Mouse (Mus musculus) embryonic stem cell, embryonic (primary cell): ENCODE results near the gene Irak1bp1.

Source experiments
- CTCF ChIA-PET, 4 experiments: fragments of 300-600 bp in 2 of 4; fragments of 350-600 bp in 2 of 4; sonication (Branson Sonifier 250); formaldehyde crosslinking; loops; one replicate each; lab custom pipeline; 2022; ENCODE audit warnings: inconsistent platforms in 2 of 4; lab: Charles Lee
- POLR2A ChIA-PET, 4 experiments: fragments of 300-600 bp in 2 of 4; fragments of 350-600 bp in 2 of 4; sonication (Branson Sonifier 250); formaldehyde crosslinking; loops; one replicate each; lab custom pipeline; 2022; ENCODE audit warnings: antibody characterized with exemption in 4 of 4, inconsistent platforms in 1 of 4; lab: Charles Lee

Gene Irak1bp1

DNA sequence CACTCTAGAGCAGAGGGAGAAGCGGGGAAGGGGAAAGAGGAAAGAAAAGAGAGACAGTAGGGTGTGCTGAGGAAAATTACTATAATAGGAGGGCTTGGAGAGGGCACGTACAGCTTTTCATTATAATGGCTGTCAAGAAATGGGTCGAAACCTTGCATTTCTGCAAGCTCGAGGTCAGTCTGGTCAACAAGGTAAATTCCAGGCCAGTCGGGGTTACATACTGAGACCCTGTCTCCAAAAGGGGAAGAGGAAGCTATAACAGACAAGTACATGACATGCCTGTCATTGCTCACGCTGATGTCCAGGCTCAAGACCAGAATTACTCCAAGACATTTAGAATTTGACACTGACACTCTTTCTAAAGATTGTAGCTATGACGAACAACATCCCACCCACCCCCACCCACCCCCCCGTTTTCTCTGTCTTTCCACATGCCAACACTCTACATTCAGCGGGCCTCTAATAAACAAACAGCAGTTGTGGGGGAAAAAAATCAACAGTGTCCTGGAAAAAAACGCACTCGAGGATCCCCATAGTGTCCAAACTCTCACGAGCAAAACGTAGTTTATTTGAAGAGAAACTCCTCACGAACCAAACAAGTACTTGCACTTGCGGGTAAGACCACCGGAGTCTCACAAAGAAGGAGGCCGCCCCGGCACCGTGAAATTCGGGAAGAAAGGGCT lies at the start of gene Irak1bp1:
Irak1bp1 (plus strand) TSS at position 534 of the 683 bp plus-strand sequence.
- ChIA-PET POLR2A (interaction anchor here in 3 of 4 experiments (0.8 to 1.8 kb wide), 6 partner anchors 9 to 597 kb away, joined by 3 to 4 read pairs (median 3); no protein-coding TSS in a partner anchor), CTCF (no interaction called here)

DNA sequence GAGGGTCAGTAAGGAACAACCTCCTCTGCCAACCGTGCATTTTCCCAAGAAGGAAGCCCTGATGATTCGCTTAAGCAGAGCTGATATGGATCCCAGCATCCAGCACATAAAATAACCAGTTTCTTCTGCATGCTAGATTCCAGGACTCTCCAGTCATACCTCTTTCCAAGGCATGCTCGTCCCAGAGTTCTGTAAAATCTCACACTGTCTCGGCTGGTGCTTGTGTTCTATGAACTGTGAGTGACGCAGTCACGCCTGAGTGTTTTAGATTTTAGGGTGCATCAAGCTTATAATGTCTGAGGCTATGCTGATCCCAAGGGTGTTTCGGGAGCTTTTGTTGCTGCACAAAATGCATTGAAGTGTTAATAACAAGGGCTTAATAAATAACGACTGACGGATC lies 41.0 kb upstream of the Irak1bp1 start:
- ChIA-PET POLR2A (no interaction called here), CTCF (interaction anchor here in 1 of 4 experiments (0.5 kb wide), 1 partner anchor 1118 kb away, joined by 8 read pairs; no protein-coding TSS in a partner anchor)

DNA sequence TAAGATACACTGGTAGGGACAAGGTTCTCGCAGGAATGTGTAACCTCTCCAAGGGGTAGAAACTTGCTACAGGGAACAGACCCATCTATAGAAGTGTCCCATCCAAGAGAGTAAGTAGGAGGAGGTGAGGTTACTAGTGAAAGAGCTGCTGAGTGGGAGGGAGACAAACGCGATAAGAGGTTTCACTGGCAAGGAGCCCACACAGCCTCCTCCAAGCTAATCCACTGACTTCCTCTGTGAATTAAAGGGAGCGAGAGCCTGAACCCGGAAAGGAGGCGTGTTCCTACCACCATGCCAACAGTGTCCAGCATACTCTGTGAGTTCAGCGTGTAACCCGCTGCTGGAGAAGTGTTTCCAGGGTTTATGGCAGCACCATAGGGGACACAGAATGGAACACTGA lies 29.0 kb upstream of the Irak1bp1 start:
- ChIA-PET CTCF (no interaction called here), POLR2A (no interaction called here)

DNA sequence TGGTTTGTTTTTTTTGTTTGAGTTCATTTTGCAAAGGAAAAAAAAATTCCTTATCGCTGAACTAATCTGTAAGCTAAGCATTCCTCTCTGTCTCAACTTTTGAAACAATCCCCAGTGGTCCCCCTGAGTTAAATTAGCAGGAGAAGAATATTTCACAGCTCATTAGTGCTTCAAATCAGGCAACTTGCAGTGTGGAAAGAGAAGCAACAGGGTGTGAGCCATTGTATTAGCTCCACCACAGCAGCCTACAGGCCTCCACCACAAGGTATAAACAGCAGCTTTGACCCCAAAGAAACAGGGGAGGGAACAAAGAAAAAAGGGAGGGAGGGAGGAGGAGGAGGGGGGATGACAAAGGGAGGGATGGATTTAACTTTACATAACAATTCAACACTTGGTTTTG lies 22.2 kb upstream of the Irak1bp1 start:
- POLR2A ChIA-PET = interaction anchor here in 2 of 4 experiments (0.6 to 0.7 kb wide), 3 partner anchors 489 to 1159 kb away, joined by 3 to 5 read pairs (median 3); no protein-coding TSS in a partner anchor
- CTCF ChIA-PET = interaction anchor here in 2 of 4 experiments (0.7 to 1.0 kb wide), 2 partner anchors 19 to 1532 kb away, joined by 3 read pairs; no protein-coding TSS in a partner anchor

DNA sequence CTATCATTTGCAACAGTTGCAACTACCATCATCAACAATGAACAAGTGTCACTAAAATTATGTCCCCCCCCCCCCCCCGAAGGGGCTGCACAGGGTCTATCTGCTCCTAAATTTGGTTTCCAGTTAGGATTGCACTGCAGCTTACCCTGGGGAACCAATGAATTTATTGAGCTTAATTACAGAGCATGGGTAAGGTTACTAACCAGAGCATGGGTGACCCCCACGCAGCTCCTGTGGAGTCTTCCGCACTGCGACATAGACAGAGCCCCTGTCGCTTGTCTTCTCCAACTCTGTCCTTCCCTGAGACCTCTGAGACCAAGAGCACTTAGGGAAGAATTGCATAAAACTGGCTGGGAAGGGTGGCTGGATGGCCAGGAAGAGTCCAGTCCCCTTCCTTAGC lies 21.7 kb upstream of the Irak1bp1 start:
- ChIA-PET POLR2A (interaction anchor here in 1 of 4 experiments (0.6 to 0.7 kb wide), 2 partner anchors 488 to 1160 kb away, joined by 3 to 5 read pairs; no protein-coding TSS in a partner anchor), CTCF (interaction anchor here in 2 of 4 experiments (0.7 to 1.0 kb wide), 2 partner anchors 18 to 1533 kb away, joined by 3 read pairs; no protein-coding TSS in a partner anchor)

DNA sequence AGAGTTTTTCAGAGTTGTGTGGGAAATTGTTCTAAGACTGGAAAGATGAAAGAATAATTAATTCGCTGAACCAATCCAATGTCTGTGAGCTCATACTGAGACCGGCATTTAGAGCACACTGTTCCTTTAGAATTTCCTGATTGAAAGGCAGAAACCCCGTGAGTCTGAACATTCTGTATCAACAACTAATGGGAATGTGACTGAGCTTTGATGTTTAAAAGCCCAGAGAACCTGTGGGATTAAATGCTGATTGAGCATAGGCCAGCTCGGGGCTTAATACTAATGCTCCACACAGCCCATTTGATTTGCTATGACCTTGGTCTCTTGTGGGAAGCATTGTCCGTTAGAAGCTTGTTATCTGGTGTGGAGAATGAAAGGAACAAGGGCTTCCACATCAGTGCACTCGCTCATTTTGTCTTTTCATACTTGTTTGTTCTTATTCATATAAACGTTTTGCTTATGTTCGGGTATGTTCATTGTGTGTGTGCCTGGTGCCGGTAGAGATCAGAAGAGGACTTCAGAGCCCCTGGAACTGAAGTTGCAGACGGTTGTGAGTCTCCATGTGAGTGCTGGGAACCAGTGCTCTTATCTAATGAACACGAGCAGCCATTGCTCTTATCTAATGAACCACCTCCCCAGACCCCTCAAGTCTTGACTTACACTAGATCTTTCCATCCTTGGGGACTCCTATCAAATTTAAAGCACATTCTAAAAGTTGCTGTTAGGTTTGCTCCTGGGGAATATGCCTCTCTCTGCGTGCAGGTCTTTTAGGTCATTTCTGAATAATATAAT lies 17.0 kb upstream of the Irak1bp1 start:
- ChIA-PET CTCF (no interaction called here), POLR2A (no interaction called here)

DNA sequence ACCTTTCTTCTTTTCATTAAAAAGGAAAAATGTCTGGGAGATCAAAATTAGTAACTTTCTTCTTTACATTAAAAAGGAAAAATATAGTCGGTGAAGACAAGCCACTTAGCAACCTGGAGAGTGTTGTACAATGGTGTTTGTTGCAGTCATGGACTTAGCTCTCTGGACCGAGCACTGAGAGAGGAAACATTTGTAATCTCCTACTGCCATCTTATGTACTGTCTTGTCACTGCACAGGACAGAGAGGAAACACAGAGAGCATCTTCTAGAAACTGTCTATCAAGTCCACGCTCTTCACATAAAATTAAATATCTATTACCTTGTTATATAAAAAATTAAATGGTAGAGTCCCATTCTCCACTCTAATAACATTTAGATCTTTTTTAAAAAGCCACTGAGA lies 14.8 kb upstream of the Irak1bp1 start:
- POLR2A ChIA-PET = no interaction called here

DNA sequence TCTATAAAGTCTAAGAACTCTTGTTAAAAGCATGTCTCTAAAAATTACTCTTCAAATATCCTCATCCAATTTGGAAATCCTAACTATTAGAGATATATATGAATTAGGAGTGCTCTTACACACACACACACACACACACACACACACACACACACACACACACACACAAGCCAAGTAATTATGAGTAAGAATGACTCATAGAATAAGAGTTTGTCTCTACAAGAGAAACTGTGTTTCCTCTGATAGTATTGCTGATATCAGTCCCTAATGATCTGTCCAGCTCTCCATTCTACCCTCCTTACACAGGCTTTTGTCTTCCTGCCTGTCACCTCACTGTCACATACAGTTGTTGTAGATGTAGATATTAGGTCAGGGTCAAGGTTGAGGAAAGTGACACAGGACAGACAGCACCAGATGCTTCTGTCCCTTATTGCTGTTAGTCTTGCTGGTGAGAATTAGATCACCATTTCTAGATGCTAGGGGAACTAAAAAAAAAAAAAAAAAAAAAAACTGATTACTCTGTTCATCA lies 14.0 kb upstream of the Irak1bp1 start:
- POLR2A ChIA-PET = no interaction called here
- CTCF ChIA-PET = no interaction called here

More for the DNA sequence above, 14.8 kb upstream of the Irak1bp1 start:
- CTCF ChIA-PET = no interaction called here

DNA sequence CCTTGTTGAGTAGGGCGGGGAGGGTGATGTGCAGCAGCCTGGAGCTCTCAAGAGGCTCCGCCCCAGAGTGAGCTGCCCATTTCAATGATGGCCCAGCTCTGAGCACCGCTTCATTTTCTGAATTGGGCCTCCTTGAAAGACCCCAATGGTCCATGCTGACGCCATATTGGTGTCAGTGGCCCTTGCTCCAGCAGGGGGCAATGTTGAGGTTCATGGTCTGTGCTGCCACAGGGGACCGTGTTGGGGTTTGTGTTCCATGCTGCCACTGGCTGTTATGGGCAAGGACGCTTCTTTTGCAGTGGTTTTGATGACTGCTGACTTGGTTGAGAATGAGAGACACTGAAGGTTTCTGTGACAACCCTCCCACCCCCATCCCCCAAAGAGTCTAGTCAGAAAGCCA lies 2.9 kb upstream of the Irak1bp1 start:
- ChIA-PET POLR2A (interaction anchor here in 1 of 4 experiments (0.6 kb wide), 1 partner anchor 10 kb away, joined by 6 read pairs; no protein-coding TSS in a partner anchor), CTCF (interaction anchor here in 3 of 4 experiments (0.6 to 0.7 kb wide), 4 partner anchors 19 to 1000 kb away, joined by 3 to 13 read pairs (median 4); no protein-coding TSS in a partner anchor)

DNA sequence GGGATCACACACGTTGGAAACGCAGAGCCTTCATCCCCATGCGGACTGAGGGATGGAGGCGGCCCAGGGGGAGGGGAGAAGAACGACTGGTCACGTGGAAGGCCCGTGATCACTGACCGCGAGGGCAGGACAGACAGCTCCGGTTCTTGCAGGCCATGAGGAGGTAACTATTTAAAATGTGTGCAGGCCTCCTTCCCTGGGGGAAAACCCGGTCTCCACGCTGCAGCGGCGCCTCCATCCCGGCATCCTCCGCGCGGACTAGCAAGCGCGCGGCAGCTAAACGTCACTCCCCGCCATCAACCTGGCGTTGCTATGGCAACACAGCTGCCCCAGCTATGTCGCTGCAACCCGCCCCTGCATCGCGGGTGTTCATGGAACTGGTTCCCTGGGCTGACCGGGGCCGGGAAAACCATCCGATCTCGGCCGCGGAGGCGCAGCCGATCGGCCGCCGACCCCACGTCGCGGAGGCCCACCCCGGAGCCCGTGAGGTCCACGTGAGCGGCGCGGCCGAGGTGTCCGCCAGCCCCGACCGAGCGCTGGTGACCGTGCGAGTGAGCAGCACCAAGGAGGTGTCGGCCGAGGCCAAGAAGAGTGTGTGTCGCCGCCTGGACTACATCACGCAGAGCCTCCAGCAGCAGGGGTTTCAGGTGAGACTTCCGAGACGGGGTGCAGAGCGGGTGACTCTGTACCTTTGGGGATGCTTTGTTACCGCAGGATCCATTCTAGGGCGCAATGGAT lies 522 bp downstream of the Irak1bp1 start:
- POLR2A ChIA-PET = interaction anchor here in 2 of 4 experiments (0.8 to 1.8 kb wide), 5 partner anchors 16 to 143 kb away, joined by 3 to 4 read pairs (median 3); no protein-coding TSS in a partner anchor

DNA sequence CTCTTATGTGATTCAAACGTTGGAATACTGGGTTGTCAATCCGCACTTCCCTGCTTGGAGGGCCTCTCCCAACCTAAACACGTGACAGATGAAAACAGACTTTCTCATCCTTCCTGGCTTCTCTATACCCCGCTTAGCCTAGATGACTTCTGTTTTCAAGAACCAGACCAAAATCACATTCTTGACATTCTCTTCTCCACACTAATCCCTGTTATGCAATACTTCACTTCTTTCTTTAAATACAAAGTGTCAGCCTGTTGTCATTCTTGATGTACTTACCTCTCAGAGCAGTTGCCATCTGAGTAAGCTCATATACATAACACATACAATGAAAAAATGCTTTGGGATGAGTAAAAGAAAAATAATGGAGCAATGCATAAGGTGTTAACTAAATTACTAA lies 2.6 kb downstream of the Irak1bp1 start:
- ChIA-PET POLR2A (no interaction called here), CTCF (no interaction called here)

More for the DNA sequence above, 522 bp downstream of the Irak1bp1 start:
- CTCF ChIA-PET = no interaction called here

DNA sequence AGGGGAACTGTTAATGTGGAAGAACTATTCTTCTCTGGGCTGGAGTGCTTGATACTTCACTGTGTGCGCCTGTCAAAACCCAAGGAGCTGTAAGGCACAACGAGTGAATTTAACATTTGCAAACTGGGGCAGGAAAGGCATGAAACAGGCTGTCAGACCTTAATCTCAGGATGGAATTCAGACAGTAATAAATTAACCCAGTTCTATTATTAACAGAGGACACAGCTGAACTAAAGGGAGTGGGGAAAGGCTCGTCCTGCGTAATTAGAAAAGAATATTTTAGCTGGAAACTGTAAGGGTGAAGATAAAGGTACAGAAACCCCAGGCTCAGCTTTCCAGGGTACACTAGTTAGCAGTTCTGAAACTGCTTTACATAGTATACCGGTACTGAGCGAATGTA lies 6.6 kb downstream of the Irak1bp1 start:
- ChIA-PET POLR2A (interaction anchor here in 1 of 4 experiments (1.0 kb wide), 1 partner anchor 20 kb away, joined by 3 read pairs; no protein-coding TSS in a partner anchor), CTCF (no interaction called here)

DNA sequence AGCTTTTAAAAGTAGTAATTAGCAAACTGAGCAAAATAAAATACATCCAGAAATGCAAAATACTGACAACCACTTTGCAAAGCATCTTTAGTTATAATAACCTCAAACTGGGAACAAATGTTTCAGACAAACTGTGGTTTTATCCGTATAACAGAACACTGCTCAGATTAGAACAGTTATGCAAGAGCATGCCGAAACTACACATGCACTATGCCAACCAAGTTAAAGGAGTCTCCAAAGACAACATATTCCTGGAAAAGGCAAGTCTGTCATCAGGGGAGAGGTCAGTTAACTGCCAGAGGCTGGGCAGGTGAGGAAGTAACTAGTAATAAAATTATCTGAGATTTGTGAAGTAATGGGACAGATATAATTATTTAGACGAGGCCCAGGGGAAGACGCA lies 13.3 kb downstream of the Irak1bp1 start:
- CTCF ChIA-PET = no interaction called here
- POLR2A ChIA-PET = no interaction called here

DNA sequence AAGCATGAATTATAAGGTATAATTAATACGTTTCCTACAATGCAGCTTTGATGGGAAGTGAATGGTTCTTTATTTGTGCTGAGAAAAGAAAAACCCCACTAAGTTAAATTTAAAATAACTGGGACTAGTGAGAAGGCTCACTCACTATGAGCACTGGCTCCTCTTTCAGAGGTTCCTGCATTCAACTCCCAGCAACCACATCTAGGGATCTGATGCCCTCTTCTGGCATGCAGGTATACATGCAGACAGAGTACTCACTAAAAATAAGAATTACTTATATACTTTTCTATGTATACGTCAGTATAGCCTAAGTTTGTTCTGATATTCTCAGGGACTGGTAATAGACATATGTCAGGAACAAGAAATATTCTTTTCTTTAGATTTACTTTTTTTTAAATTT lies 24.7 kb downstream of the Irak1bp1 start:
- CTCF ChIA-PET = no interaction called here

DNA sequence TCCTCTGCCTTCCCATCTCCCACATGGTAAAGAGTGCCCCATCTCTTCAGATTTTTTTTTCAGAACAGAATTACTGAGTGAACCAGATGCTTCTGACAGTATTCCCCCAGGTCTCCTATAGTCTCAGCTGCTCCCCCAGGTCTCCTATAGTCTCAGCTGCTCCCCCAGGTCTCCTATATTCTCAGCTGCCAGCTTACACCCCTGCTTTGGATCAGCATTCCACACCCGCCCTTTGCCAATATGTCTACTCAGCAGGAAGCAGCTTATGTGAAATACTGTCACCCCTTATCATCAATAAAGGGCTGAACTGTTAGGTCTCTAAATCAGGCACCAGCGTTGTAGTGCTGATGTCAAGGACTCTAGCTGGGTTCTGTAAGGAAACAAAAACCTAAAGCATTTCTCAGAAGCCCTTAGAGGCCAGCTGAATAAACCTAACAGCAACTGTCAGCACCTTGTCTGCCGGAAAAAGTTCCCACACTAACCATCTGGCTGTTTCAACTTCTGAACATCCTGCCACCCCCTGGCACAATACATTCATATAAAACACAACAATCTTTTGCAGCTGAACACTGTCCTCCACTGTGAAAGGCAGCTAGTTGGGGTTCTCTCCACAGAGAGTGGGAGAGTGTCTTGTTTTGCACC lies 25.8 kb downstream of the Irak1bp1 start:
- POLR2A ChIA-PET = interaction anchor here in 1 of 4 experiments (0.7 to 0.9 kb wide), 2 partner anchors 19 to 763 kb away, joined by 3 read pairs; no protein-coding TSS in a partner anchor
- CTCF ChIA-PET = interaction anchor here in 1 of 4 experiments (0.8 kb wide), 1 partner anchor 10 kb away, joined by 6 read pairs; no protein-coding TSS in a partner anchor

More for the DNA sequence above, 24.7 kb downstream of the Irak1bp1 start:
- POLR2A ChIA-PET = no interaction called here

DNA sequence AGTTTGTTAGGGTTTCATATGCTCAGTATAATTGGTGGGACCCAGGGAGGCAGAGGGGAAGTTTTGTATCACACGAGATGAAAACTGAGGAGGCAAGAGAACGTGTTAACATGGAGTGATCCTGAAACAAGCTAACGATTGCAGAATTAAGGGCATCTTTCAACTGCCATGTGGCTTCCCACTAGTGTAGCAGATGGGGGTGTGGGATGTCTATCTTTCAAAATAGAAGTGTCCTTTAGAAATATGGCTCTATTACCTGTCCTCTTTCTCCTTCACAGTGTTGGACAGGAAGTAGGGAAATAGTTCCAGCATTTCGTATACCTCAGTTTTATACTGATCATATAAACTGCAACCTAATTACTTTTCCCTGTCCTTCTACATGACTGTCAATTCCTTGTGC lies 26.9 kb downstream of the Irak1bp1 start:
- CTCF ChIA-PET = no interaction called here
- POLR2A ChIA-PET = interaction anchor here in 1 of 4 experiments (0.9 to 1.5 kb wide), 3 partner anchors 10 to 23 kb away, joined by 3 read pairs; no protein-coding TSS in a partner anchor

DNA sequence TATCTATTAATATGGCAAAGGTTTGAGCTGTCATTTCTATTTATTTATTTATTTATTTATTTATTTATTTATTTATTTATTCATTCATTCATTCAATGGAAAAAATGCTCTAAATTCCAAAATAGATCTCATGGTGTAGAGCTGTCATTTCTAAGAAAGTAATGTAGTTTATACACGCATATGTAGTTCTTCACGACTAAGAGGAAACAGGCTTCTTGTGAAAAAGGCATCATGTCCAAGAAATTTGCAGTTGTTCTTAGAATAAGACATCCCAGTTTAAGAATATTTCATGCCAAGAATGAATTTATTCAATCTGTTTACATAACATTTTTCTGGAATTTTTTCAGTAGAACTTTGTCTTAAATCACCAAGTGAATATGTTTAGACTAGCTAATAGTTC lies 31.5 kb downstream of the Irak1bp1 start:
- ChIA-PET POLR2A (interaction anchor here in 2 of 4 experiments (0.6 to 1.6 kb wide), 3 partner anchors 9 to 353 kb away, joined by 3 read pairs; no protein-coding TSS in a partner anchor), CTCF (interaction anchor here in 1 of 4 experiments (0.7 kb wide), 1 partner anchor 458 kb away, joined by 6 read pairs; no protein-coding TSS in a partner anchor)
